Mouse (Mus musculus): ENCODE results near the gene Sema7a. TPM values are rescaled to one million over a fixed set of nuclear protein-coding genes. Genes with fewer than 3 reads are reported as not detected.

The Sema7a gene
- total RNA-seq, 1 experiment, result 7.5 TPM

DNA sequence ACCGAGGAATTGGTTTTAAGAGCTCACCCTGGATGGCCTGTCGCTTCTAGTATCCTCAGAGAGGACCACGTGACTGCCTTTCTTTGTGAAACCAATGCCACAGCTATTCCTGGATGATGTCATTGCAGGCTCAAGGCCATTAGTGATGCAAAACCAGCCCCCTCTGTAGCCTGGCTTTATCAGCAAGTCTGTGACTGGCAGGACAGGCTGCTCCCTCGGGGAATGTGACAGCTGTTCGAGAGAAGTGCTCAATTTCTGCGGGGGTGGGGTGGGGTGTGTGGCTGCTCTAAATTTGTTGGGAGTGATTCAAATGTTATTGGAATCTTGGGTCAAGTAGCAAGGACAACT lies 69.1 kb downstream of the Sema7a start:
- DNase-seq (ENCODE audit: low read depth, low spot score), result peak; percentile 60
- peak overlapping the region; percentile 41; the same call in 1 of the 2 replicates for H3K9ac ChIP-seq (ENCODE audit: insufficient read depth, low read depth, low read length, poor library complexity, severe bottlenecking)
- no peak overlapping the region; the same call in 1 of the 2 replicates for H3K27ac ChIP-seq (ENCODE audit: insufficient read depth, low read depth, low read length, poor library complexity, severe bottlenecking)
- peaks cover 21 to 28% of the 10 kb centered on the region in 2 experiments for H3K4me1 ChIP-seq (ENCODE audit: control insufficient read depth in 2 of 2, insufficient read depth in 2 of 2, low read length in 2 of 2, poor library complexity in 1 of 2)
- no peaks in the 10 kb centered on the region; the same call in 1 of the 2 replicates for H3K36me3 ChIP-seq (ENCODE audit: control insufficient read depth, insufficient read depth, low read length, poor library complexity, severe bottlenecking)
- H3K4me3 ChIP-seq (ENCODE audit: insufficient read depth in 1 of 2, low read depth in 1 of 2, low read length in 2 of 2, poor library complexity in 1 of 2, severe bottlenecking in 1 of 2), result peak overlapping the region; percentile 18 to 36
- no peaks in the 10 kb centered on the region for H3K9me3 ChIP-seq (ENCODE audit: control insufficient read depth, insufficient read depth, low read depth, low read length)
- TF ChIP-seq CHD2 (IDR thresholded peaks at IDR 0.05; ENCODE audit: low read depth, low read length), result no peak
- TF ChIP-seq HCFC1 (IDR thresholded peaks at IDR 0.05; ENCODE audit: borderline replicate concordance, insufficient read depth, low read length), result no peak
- no peak for TF ChIP-seq ZC3H11A (IDR thresholded peaks at IDR 0.05; ENCODE audit: borderline replicate concordance, low read depth, low read length)
- no peak for TF ChIP-seq ZNF384 (IDR thresholded peaks at IDR 0.05; ENCODE audit: low read depth, low read length)
- no peak for TF ChIP-seq MAFK (IDR thresholded peaks at IDR 0.05; ENCODE audit: insufficient read depth, low read depth, low read length)
- in situ Hi-C loops (cut with MboI; ENCODE audit: low sequenced_read_pairs in 2 of 2, unreplicated experiment in 2 of 2), result no loop called here

GRCm38 (mm10) chr9:58009588-58009987 lies 69.7 kb downstream of the Sema7a start:
- no peak for TF ChIP-seq MAFK (IDR thresholded peaks at IDR 0.05; ENCODE audit: insufficient read depth, low read depth, low read length)
- TF ChIP-seq ZNF384 (IDR thresholded peaks at IDR 0.05; ENCODE audit: low read depth, low read length), result no peak
- no peak for TF ChIP-seq HCFC1 (IDR thresholded peaks at IDR 0.05; ENCODE audit: borderline replicate concordance, insufficient read depth, low read length)
- TF ChIP-seq ZC3H11A (IDR thresholded peaks at IDR 0.05; ENCODE audit: borderline replicate concordance, low read depth, low read length), result no peak
- TF ChIP-seq CHD2 (IDR thresholded peaks at IDR 0.05; ENCODE audit: low read depth, low read length), result no peak
- in situ Hi-C loops (cut with MboI; ENCODE audit: low sequenced_read_pairs in 2 of 2, unreplicated experiment in 2 of 2), result no loop called here
- Histone ChIP-seq H3K4me1 (ENCODE audit: control insufficient read depth in 2 of 2, insufficient read depth in 2 of 2, low read length in 2 of 2, poor library complexity in 1 of 2) (peaks cover 21 to 28% of the 10 kb centered on the region in 2 experiments), H3K9ac (ENCODE audit: insufficient read depth, low read depth, low read length, poor library complexity, severe bottlenecking) (no peak overlapping the region), H3K36me3 (ENCODE audit: control insufficient read depth, insufficient read depth, low read length, poor library complexity, severe bottlenecking) (no peaks in the 10 kb centered on the region; the same call in 1 of the 2 replicates), H3K27ac (ENCODE audit: insufficient read depth, low read depth, low read length, poor library complexity, severe bottlenecking) (no peak overlapping the region), H3K9me3 (ENCODE audit: control insufficient read depth, insufficient read depth, low read depth, low read length) (no peaks in the 10 kb centered on the region), H3K4me3 (ENCODE audit: insufficient read depth in 1 of 2, low read depth in 1 of 2, low read length in 2 of 2, poor library complexity in 1 of 2, severe bottlenecking in 1 of 2) (no peak overlapping the region)
- no peak for DNase-seq (ENCODE audit: low read depth, low spot score)

- no peak overlapping the region for H3K27ac ChIP-seq (ENCODE audit: insufficient read depth, low read depth, low read length, poor library complexity, severe bottlenecking)
These were observed 71.1 kb downstream of the Sema7a start for GRCm38 (mm10) chr9:58011027-58011426.

GRCm38 (mm10) chr9:58011552-58011951 lies 71.6 kb downstream of the Sema7a start:
- Histone ChIP-seq H3K4me3 (ENCODE audit: insufficient read depth in 1 of 2, low read depth in 1 of 2, low read length in 2 of 2, poor library complexity in 1 of 2, severe bottlenecking in 1 of 2) (no peak overlapping the region), H3K4me1 (ENCODE audit: control insufficient read depth in 2 of 2, insufficient read depth in 2 of 2, low read length in 2 of 2, poor library complexity in 1 of 2) (peaks cover 21 to 31% of the 10 kb centered on the region in 2 experiments), H3K27ac (ENCODE audit: insufficient read depth, low read depth, low read length, poor library complexity, severe bottlenecking) (no peak overlapping the region), H3K9me3 (ENCODE audit: control insufficient read depth, insufficient read depth, low read depth, low read length) (no peaks in the 10 kb centered on the region), H3K9ac (ENCODE audit: insufficient read depth, low read depth, low read length, poor library complexity, severe bottlenecking) (no peak overlapping the region), H3K36me3 (ENCODE audit: control insufficient read depth, insufficient read depth, low read length, poor library complexity, severe bottlenecking) (no peaks in the 10 kb centered on the region)
- TF ChIP-seq ZNF384 (IDR thresholded peaks at IDR 0.05; ENCODE audit: low read depth, low read length), result no peak
- TF ChIP-seq HCFC1 (IDR thresholded peaks at IDR 0.05; ENCODE audit: borderline replicate concordance, insufficient read depth, low read length), result no peak
- no peak for TF ChIP-seq ZC3H11A (IDR thresholded peaks at IDR 0.05; ENCODE audit: borderline replicate concordance, low read depth, low read length)
- no peak for TF ChIP-seq MAFK (IDR thresholded peaks at IDR 0.05; ENCODE audit: insufficient read depth, low read depth, low read length)
- no peak for TF ChIP-seq CHD2 (IDR thresholded peaks at IDR 0.05; ENCODE audit: low read depth, low read length)
- DNase-seq (ENCODE audit: low read depth, low spot score), result no peak
- in situ Hi-C loops (cut with MboI; ENCODE audit: low sequenced_read_pairs in 2 of 2, unreplicated experiment in 2 of 2), result no loop called here

More at GRCm38 (mm10) chr9:58011027-58011426, 71.1 kb downstream of the Sema7a start:
- H3K4me1 ChIP-seq (ENCODE audit: control insufficient read depth in 2 of 2, insufficient read depth in 2 of 2, low read length in 2 of 2, poor library complexity in 1 of 2), result peaks cover 21 to 31% of the 10 kb centered on the region in 2 experiments
- H3K36me3 ChIP-seq (ENCODE audit: control insufficient read depth, insufficient read depth, low read length, poor library complexity, severe bottlenecking), result no peaks in the 10 kb centered on the region; the same call in 1 of the 2 replicates
- H3K9ac ChIP-seq (ENCODE audit: insufficient read depth, low read depth, low read length, poor library complexity, severe bottlenecking), result no peak overlapping the region
- no peak overlapping the region for H3K4me3 ChIP-seq (ENCODE audit: insufficient read depth in 1 of 2, low read depth in 1 of 2, low read length in 2 of 2, poor library complexity in 1 of 2, severe bottlenecking in 1 of 2)
- TF ChIP-seq MAFK (IDR thresholded peaks at IDR 0.05; ENCODE audit: insufficient read depth, low read depth, low read length), result no peak
- TF ChIP-seq CHD2 (IDR thresholded peaks at IDR 0.05; ENCODE audit: low read depth, low read length), result no peak
- TF ChIP-seq ZC3H11A (IDR thresholded peaks at IDR 0.05; ENCODE audit: borderline replicate concordance, low read depth, low read length), result no peak
- TF ChIP-seq HCFC1 (IDR thresholded peaks at IDR 0.05; ENCODE audit: borderline replicate concordance, insufficient read depth, low read length), result no peak
- TF ChIP-seq ZNF384 (IDR thresholded peaks at IDR 0.05; ENCODE audit: low read depth, low read length), result no peak
- H3K9me3 ChIP-seq (ENCODE audit: control insufficient read depth, insufficient read depth, low read depth, low read length), result no peaks in the 10 kb centered on the region
- in situ Hi-C loops (cut with MboI; ENCODE audit: low sequenced_read_pairs in 2 of 2, unreplicated experiment in 2 of 2), result no loop called here
- no peak for DNase-seq (ENCODE audit: low read depth, low spot score)

Other genes starting within 250 kb of the Sema7a start
- gene Edc3, start 231.6 kb upstream of the Sema7a start, total RNA-seq (2012; rRNA removed), result 10.2 TPM in 2 replicates
- gene Clk3, start 174.3 kb upstream of the Sema7a start, total RNA-seq (2012; rRNA removed), result 38.3 and 41.5 TPM in 2 replicates
- 20.3 and 23.4 TPM in 2 replicates for gene Arid3b, start 103.3 kb upstream of the Sema7a start, total RNA-seq (2012; rRNA removed)
- 16.4 and 21.2 TPM in 2 replicates for gene Ubl7, start 29.1 kb upstream of the Sema7a start, total RNA-seq (2012; rRNA removed)
- gene Cyp11a1, start 66.3 kb downstream of the Sema7a start, total RNA-seq (2012; rRNA removed), result 1.7 and 3.0 TPM in 2 replicates
- gene Stra6, start 123.7 kb downstream of the Sema7a start, total RNA-seq (2012; rRNA removed), result 3.1 and 4.5 TPM in 2 replicates
- 0.13 and 0.95 TPM in 2 replicates for gene Ccdc33, start 178.7 kb downstream of the Sema7a start, total RNA-seq (2012; rRNA removed)

Measured in ES-E14 (cell line).